Mouse (Mus musculus): ENCODE measurements around the gene Socs2.

- TF ChIP-seq CTCF (IDR thresholded peaks at IDR 0.05; ENCODE audit: low read depth) (no peak), EP300 (IDR thresholded peaks at IDR 0.05; ENCODE audit: low read depth) (no peak)
These were observed 44.1 kb upstream of the Socs2 start for GRCm38 (mm10) chr10:95461053-95461553.

Data from liver, embryonic 14.5 days (tissue).